Mouse (Mus musculus) C2C12 (cell line): Measurements from ENCODE around the gene Rnps1.

Source experiments
- CEBPB ChIP-seq: IDR thresholded peaks from one replicate; pipeline ENCODE4 v1.6.1; 2011; ENCODE audit warnings: low read depth, mild to moderate bottlenecking, control low read depth, moderate library complexity
- CTCF ChIP-seq: IDR thresholded peaks from one replicate; pipeline ENCODE4 v1.5.1; 2011; ENCODE audit not compliant: control insufficient read depth, insufficient read depth, insufficient read length
- FOSL1 ChIP-seq: IDR thresholded peaks from one replicate; pipeline ENCODE4 v1.8.0; 2011; ENCODE audit warnings: mild to moderate bottlenecking, low read length; ENCODE audit not compliant: poor library complexity, insufficient read depth, severe bottlenecking
- MAX ChIP-seq: IDR thresholded peaks from one replicate; pipeline ENCODE4 v1.6.1; 2011; ENCODE audit warnings: mild to moderate bottlenecking, control low read depth
- MYOD1 ChIP-seq: IDR thresholded peaks from one replicate; pipeline ENCODE4 v1.6.1; 2011; ENCODE audit warnings: low read depth; ENCODE audit not compliant: control insufficient read depth, insufficient read length
- MYOG ChIP-seq: IDR thresholded peaks from one replicate; pipeline ENCODE4 v1.6.1; 2011; ENCODE audit not compliant: control insufficient read depth, insufficient read length; ENCODE audit errors: extremely low read depth
- USF1 ChIP-seq: IDR thresholded peaks from one replicate; pipeline ENCODE4 v1.6.1; 2011; ENCODE audit warnings: low read depth, mild to moderate bottlenecking, control low read depth, moderate library complexity

- TF ChIP-seq CTCF = no peak
- TF ChIP-seq USF1 = no peak
- TF ChIP-seq MYOD1 = no peak
- TF ChIP-seq MAX = no peak
- TF ChIP-seq CEBPB = no peak
- no peak for TF ChIP-seq FOSL1
- TF ChIP-seq MYOG = no peak
Measured at GRCm38 (mm10) chr17:24375094-24375712, 39.2 kb upstream of the Rnps1 start.
